Mouse (Mus musculus): ENCODE results near the gene Capzb.

GRCm38 (mm10) chr4:139230376-139231120 lies 37.8 kb downstream of the Capzb start:
- TF ChIP-seq POLR2A (IDR thresholded peaks at IDR 0.05; ENCODE audit: control insufficient read depth in 1 of 2, insufficient read depth in 1 of 2, low read depth in 1 of 2, low read length in 2 of 2, poor library complexity in 1 of 2) (no peak), CTCF (IDR thresholded peaks at IDR 0.05 in 2 of 3, conservative IDR thresholded peaks at IDR 0.05 in 1 of 3; ENCODE audit: control insufficient read depth in 1 of 3, insufficient read depth in 1 of 3, low read depth in 2 of 3, low read length in 3 of 3, poor library complexity in 1 of 3, severe bottlenecking in 1 of 3) (no peak), TCF12 (IDR thresholded peaks at IDR 0.05; ENCODE audit: low read depth, low read length) (no peak), POLR2AphosphoS2 (IDR thresholded peaks at IDR 0.05; ENCODE audit: low read length) (no peak), MEF2A (IDR thresholded peaks at IDR 0.05; ENCODE audit: extremely low read depth, insufficient replicate concordance, low read depth, low read length, poor library complexity, severe bottlenecking) (no peak), GATA1 (IDR thresholded peaks at IDR 0.05; ENCODE audit: low read depth, low read length) (no peak)
